Mouse (Mus musculus): ENCODE measurements at regions not wholly inside any gene's neighbourhood (a gene's known extent, or its start where the extent isn't known, plus 50 kb on each side); places are given as distances from the start of the nearest gene placed in this dataset.
"Not testable (repeated sequence)": the region's sequence is repeated elsewhere in the genome, so short reads cannot be mapped to it uniquely, and the experiment has no call there.

DNA sequence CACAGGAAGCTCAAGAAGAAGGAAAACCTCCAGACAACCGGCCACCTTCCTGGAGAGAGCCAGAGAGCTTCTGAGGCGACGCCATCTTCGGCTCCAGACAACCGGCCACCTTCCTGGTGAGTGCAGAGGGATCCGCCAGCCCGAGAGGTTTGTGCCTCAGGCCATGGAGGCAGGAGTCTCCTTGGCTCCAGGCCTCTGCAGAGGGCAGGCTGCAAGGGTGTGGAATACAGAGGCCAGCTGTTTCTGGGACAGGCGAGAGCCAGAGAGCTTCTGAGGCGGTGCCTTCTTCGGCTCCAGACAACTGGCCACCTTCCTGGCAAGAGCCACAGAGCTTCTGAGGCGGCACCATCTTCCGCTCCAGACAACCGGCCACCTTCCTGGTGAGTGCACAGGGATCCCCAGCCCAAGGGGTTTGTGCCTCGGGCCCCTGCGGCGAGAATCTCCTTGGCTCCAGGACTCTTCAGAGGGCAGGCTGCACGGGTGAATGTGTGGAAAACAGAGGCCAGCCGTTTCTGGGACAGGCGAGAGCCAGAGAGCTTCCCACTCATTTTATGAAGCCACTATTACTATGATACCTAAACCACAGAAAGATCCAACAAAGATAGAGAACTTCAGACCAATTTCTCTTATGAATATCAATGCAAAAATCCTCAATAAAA is 441.4 kb downstream of the Arl6ip6 start:
- not testable (repeated sequence) for DNase-seq (ENCODE audit: low spot score in 2 of 2)

DNA sequence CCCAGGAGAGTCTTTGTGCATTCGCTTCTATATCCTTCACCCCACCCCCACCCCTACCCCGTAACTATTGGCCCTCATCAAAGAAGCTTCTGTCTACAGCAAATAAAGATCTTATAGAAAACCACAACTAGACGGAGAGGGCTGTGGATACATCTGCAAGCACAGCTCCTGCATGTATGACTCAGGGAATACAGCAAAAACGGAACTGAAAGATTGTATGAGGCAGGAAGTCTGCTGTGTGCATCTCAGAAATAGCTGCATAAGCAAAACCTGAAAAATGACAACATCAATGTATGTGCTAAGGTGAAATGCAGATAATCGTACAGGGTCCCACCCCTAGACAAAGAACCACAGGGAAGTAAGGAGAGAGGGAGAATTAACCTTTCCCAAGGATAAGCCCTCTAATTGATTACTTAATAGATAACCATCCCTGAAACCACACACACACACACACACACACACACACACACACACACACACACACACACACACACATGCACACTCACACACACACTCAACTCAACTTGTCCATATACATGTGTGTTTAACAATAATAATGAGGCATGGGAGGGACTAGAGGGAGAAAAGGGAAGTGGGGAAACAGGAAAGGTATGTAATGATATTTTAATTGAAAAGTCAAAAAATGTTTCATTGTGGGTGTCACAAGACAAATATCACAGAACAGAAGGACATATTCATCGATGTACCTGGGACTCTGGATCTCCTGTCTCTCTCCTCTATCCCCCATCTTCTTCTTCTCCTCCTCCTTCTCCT is 416.6 kb downstream of the Rprm start:
- no peak for DNase-seq (ENCODE audit: low spot score in 2 of 2)

DNA sequence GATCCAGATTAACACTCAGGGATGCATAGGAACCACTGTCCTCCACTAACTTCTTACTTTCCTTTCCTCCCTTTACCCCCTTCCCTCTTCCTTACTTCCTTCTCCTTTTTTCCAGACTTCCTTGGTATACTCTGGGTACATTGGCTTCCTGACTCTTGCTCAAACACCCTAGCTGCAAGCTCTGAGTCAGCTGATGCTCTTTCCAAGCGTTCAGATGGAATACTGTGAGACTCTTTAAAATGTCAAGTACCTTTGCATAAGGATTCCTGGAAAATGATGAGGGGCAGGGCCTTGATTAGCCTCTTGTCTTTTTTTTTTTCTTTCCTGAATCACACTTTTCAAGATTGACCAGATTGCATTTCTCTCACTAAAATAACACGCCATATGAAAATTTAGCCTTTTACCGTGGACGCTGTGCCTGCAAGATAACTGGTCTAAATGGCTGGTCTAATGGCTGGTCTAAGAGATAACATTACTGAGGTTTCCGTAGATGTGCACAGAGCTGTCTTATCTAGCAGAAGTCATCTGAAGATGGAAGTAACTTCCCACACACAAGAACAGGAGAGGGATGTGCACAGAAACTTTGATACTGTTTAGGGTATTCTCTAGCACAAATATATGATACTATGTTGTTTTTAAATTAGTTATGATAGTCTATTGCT is 404.9 kb downstream of the Rprm start:
- no peak for DNase-seq (ENCODE audit: low spot score in 2 of 2)

DNA sequence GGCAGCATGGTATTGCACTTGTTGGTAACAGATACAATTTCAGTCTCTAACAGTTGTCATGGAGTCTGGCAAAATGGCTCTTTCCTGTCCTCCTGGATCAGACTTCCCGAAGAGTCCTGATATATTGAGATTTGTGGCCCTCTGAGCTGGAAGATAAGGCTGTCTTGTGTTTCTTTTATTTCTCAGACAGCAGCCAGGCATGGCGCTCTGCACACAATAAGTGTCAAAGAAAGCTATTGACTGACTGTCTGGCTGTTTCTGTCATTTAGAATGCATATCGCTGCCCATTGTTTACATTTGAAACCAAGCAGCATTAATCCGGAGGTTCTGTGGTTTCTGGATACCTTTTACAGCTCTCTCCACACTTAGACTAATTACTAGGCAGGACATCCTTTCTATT is 402.8 kb downstream of the Rprm start:
- no peak for DNase-seq (ENCODE audit: low spot score in 2 of 2)

DNA sequence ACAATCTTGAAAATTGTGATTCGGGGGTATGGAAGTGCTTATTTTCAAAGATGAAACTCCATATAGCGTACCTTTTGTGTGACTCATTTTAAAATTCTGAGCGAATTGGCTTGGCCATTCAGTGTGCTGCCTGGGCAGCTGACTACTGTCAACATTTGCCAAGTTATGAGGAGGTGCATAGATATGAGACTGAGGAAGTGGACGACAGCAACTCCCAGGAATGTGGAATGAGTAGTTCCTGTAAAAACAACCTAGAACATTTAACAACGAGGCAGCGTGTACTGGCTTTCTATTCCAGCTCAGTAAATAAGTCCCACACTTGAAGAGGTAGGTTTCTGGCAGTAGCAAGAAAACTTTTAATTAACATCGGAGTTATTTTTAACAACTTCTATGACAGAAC is 398.1 kb downstream of the Rprm start:
- DNase-seq (ENCODE audit: low spot score in 2 of 2) = no peak

DNA sequence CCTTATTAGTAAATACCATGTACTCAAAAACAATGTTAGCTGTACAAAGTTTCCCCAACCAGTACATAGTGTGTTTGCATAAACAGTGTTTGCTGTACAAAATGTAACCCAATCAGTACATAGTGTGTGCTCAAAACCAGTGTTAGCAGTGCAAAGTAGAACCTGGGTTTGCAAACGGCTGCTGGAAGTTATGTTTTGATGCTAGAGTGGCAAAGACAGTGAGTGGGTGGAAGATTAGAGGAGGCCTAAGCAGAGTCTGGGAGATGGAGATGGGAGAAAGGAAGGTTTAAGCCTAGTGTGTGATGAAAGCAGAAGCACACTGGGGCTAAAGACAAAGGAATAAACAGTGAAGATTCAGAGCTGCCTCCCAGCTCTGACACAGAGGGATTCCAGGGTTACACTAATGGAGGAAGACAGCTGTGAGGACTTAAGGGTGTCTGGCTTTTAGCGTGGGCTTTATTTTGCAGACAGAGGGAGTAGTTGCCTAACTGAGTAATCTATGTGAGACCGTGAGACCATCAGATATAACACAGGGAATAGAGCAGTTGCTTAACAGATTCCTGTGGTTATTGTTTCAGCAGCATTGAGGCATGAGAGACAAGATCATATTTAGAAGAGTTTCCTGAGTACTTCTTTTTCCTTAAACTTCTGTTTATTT is 396.0 kb downstream of the Rprm start:
- DNase-seq (ENCODE audit: low spot score in 2 of 2) = no peak

DNA sequence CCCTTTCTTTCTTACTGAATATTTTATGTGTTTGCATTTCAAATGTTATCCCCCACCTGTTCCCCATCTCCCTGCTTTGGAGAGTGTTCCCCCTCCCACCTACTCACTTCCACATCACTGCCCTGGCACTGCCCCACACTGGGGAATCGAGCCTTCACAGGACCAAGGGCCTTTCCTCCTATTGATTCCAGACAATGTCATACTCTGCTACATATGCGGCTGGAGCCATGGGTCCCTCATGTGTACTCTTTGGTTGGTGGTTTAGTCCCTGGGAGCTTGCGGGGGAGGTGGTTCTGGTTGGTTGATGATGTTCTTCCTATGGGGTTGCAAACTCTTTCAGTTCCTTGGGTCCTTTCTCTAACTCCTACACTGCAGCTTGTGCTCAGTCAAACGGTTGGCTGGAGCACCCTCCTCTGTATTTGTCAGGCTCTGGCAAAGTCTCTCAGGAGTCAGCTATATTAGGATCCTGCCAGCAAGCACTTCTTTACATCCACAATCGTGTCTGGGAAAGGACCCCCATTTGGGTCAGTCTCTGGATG is 393.7 kb downstream of the Rprm start:
- DNase-seq (ENCODE audit: low spot score in 2 of 2) = no peak

DNA sequence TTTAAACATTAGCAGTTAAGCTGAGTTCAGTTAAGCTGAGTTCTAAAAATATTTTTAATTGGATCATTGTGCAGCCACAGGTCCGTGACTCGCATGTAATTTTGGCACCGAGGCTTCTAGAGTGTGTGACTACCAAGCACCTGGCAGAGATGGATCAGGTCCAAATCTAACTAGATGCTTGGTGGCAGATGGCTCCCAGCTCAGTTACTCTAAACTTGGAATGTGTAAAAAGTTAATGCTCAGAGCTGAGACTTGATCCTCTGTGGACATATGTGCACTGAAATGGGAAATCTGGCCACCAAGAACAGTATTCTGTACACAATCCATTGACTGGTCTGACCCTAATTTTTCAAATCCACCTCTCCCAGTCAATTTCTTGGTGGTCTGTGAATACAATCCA is 374.1 kb downstream of the Rprm start:
- no peak for DNase-seq (ENCODE audit: low spot score in 2 of 2)

DNA sequence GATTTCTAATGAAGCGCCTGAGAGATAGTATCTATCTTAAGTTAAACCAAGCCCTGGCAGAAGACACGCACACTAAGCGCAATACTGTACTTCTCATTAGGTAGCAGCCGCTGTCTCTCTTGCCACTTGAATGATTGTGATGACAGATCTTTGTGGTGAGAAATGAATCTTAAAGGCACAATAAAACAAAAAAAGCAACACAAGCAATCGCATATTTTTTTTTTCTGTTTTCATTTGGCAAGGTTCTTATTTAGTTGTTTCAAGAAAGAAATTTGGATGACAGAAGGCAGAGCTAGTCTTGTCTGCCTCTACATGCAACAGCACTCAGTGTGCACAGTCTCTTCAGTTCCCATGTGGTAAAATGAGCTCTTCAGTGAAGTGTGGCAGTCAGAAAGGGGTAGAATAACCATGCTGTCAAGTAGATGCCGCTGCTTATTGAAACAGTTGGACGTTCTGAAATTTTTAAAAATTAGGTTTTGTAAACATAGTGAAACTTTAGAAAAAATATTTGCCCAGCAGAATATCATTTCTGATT is 372.2 kb downstream of the Rprm start:
- no peak for DNase-seq (ENCODE audit: low spot score in 2 of 2)

DNA sequence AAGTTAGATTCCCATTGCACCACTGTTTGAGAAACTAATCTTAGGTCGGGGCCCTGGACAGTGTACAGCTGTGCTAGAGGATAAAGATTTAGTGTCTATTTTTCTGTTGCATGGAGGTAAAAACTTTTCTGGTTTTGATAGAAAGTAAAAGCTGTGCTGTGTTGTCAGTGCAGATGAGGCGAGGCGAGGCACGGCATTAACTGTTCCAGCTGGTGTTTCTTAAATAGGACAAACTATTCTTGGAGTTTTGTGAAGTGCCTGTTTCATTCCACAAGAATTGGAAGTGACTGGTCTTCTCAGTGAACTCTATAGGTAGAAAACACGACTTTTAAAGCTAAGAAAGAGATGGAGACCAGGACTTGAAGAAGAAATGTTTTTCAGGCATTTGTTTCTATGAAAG is 370.3 kb downstream of the Rprm start:
- DNase-seq (ENCODE audit: low spot score in 2 of 2) = no peak

DNA sequence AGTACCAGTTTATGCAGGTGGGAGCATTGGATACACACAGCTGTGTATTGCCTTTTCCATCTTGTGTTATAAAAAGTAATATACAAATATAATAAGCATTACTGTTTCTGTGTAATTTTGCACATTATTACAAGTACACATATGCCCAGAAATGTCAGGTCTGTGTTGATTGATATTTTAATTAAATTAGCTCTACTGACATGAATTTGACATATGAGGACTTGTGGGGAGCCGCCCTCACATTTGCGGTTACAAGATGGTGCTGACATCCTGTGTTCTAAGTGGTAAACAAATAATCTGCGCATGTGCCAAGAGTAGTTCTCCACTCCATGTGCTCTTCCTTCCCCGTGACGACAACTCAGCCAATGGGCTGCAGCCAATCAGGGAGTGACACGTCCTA is 362.1 kb downstream of the Rprm start:
- DNase-seq (ENCODE audit: low spot score in 2 of 2) = no peak

DNA sequence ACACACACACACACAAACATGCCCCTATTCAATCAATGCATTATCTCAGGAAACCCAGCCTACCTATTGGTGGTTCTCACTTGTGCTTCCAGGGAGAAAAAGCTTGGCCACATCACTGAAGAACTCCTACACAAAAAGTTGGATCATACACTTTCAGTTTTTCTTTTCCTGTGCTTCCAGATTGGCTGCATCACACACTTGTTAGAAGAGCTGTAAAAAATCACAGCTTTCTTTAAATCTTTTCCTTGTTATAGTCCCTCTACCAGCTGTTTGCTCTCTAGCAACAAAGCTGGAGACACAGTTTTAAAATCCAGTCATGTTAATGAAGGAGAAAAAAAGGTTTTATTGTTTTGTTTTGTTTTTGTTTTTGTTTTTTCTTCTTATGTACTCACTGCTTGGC is 356.7 kb downstream of the Rprm start:
- no peak for DNase-seq (ENCODE audit: low spot score in 2 of 2)

DNA sequence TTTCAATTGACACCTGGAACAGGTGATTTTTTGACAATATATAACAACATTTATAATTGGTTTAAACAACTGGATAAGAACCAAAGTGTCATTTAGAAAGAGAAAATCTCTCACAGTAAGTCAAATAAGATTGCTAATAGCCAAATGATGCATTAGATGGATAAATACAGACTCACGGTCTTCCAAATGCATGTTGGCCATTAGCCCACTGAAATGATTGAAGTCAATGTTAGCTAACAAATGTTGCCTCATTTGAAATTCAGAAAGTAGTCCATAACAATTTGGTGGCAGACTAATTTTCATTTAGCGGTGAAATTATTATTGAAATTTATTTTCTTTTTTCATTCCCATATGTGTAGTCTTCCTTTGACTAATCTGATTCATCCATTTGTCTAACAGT is 354.9 kb downstream of the Rprm start:
- DNase-seq (ENCODE audit: low spot score in 2 of 2) = no peak

DNA sequence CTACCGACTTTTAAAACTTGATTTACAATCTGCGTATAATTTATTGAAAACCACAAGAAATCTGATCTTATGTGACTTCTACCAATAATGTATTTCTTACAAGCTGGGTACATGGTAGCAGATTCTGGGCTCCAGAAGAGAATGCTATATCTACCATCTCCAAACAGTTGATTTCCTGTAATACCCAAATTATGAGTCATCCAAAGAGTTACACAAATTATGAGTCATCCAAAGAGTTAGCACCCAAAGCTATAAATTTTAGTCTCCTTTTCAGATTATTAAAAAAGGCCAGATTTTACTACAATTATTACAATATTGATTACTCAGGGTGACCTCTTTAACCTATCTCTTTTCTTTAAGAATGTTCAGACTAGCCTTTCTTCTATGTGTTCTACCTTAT is 321.9 kb downstream of the Rprm start:
- DNase-seq (ENCODE audit: low spot score in 2 of 2) = no peak

DNA sequence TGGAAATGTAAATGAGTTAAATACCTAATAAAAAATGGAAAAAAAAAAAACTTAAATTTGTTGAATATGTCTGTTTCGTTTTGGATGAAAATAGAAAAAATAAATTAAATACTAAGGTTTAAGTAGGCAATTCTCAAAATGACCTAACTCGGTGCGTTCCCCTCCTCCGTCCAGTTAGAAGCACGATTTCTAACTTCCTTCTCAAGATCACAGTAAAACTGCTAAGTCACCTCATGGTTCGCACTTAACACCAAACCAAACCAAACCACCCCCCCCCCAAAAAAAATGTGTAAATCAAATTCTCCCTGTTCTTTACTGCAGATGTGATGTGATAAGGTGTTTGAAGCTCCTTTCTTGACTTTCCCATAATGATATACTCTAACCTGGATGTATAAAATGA is 303.3 kb downstream of the Rprm start:
- DNase-seq (ENCODE audit: low spot score in 2 of 2) = not testable (repeated sequence)

DNA sequence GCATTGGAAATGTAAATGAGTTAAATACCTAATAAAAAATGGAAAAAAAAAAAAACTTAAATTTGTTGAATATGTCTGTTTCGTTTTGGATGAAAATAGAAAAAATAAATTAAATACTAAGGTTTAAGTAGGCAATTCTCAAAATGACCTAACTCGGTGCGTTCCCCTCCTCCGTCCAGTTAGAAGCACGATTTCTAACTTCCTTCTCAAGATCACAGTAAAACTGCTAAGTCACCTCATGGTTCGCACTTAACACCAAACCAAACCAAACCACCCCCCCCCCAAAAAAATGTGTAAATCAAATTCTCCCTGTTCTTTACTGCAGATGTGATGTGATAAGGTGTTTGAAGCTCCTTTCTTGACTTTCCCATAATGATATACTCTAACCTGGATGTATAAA is 296.8 kb downstream of the Rprm start:
- DNase-seq (ENCODE audit: low spot score in 2 of 2) = not testable (repeated sequence)

DNA sequence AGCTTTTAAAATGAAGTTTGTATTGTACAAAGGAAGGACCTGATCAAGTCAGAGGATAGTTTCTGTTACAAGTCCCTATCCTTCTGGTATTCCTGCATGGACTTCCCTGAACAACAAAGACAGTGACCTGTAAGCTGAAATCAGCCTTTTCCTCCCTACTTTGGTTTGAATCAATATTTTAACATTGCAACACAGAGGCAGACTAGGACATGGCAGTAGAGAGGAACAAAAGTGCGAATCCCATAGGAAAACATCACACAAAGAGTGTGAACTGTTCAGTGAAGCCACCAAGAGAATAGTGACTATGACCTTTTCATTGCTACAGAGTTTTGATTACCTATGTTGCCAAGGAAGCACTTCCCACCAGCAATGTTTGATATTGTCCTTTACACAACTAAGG is 288.7 kb downstream of the Rprm start:
- no peak for DNase-seq (ENCODE audit: low spot score in 2 of 2)

DNA sequence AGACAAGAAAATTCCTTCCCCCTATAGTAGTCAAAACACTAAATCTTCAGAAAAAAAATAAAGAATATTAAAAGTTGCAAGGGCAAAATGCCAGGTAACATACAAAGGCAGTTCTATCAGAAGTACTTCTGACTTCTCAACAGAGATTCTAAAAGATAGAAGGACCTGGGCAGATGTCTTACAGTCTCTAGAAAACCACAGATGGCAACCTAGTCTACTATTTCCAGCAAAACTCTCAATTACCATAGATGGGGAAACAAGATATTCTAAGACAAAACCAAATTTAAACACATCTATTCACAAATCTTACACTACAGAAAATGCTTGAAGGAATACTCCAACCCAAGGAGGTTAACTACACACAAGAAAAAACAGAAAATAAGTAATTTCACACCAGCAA is 281.7 kb downstream of the Rprm start:
- no peak for DNase-seq (ENCODE audit: low spot score in 2 of 2)

DNA sequence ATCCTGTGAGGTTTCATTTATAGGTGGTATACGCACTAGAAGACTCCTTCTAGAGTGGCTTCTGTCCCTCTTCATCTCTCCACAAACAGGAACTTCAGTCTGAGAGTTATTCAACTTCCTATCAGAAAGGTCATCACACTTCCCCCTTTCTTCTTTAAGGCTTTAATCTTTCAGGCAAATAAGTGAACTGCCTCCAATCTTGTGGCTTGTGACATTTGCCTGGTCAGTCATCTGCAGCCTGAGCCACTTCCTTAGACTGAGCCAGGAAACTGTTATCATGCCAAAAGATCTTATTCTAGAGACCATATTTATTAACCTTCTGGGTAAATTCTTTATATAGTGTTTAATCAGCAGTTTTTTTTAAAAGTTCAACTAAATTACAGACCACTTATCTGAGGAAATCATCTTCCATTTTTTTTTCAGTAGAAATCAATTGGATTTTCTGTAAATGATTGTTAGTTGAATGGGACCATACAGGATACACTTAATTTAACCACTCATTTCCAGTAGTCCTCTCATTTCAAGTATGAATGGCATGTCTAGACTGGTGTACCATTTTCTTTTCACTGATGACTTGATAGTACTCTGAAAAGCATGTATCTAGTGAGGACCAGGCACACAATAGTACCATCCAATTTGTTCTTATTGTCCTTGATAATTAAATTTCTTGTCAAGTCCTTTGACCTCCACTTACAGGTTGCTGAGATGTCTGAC is 234.4 kb downstream of the Rprm start:
- DNase-seq (ENCODE audit: low spot score in 2 of 2) = peak; percentile 43 to 52
